Mouse (Mus musculus): ENCODE measurements around the gene Specc1l. TPM values are rescaled to one million over a fixed set of nuclear protein-coding genes. Genes with fewer than 3 reads are reported as not detected.

Specc1l gene
- polyA plus RNA-seq, 1 experiment from 2014 or later = 13.0 TPM

GRCm38 (mm10) chr10:75176494-75176893, 35.4 kb upstream of the Specc1l start:
- 62% methylated on average over 8 of the region's 8 CpGs for WGBS
- no peak for ATAC-seq
- Histone ChIP-seq H3K27ac (ENCODE audit: low read depth, low read length) (no peak overlapping the region; the same call in 1 of the 2 replicates), H3K27me3 (replicated peaks; ENCODE audit: control insufficient read depth, insufficient read depth, low read length) (no peaks in the 10 kb centered on the region), H3K9me3 (ENCODE audit: control insufficient read depth) (no peaks in the 10 kb centered on the region), H3K4me2 (replicated peaks; ENCODE audit: low read depth) (no peak overlapping the region), H3K36me3 (ENCODE audit: control insufficient read depth, insufficient read depth) (peaks cover 75% of the 10 kb centered on the region), H3K4me1 (replicated peaks; ENCODE audit: control insufficient read depth, insufficient read depth, low read length) (no peaks in the 10 kb centered on the region), H3K9ac (ENCODE audit: low read depth, low read length) (no peak overlapping the region), H3K4me3 (ENCODE audit: low read depth, low read length) (no peak overlapping the region)
- no peak for TF ChIP-seq CTCF (IDR thresholded peaks at IDR 0.05; ENCODE audit: low read depth)

DNA sequence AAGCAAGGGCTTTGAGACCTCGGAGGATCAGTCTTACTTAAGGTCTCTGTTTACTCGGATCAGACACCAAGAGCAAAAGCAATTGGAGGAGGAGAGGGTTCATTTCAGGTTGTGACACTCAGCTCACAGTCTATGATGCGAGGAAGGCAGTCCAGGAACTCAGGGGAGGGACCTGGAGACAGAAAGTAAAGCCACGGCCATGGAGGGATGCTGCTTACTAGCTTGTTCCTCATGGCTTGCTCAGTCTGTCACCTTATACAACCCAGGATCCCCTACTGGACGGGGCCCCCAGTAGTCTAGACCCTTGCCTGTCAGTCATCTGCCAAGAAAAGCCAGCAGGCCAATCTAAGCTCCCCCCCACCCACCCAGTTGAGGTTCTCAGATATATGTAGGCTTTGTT, 33.0 kb upstream of the Specc1l start:
- Histone ChIP-seq H3K27me3 (replicated peaks; ENCODE audit: control insufficient read depth, insufficient read depth, low read length) (no peaks in the 10 kb centered on the region), H3K4me3 (ENCODE audit: low read depth, low read length) (no peak overlapping the region), H3K4me2 (replicated peaks; ENCODE audit: low read depth) (no peak overlapping the region), H3K9ac (ENCODE audit: low read depth, low read length) (no peak overlapping the region), H3K9me3 (ENCODE audit: control insufficient read depth) (no peaks in the 10 kb centered on the region), H3K4me1 (replicated peaks; ENCODE audit: control insufficient read depth, insufficient read depth, low read length) (no peaks in the 10 kb centered on the region), H3K36me3 (ENCODE audit: control insufficient read depth, insufficient read depth) (peaks cover 89% of the 10 kb centered on the region), H3K27ac (ENCODE audit: low read depth, low read length) (no peak overlapping the region)
- WGBS = 93% methylated on average over 5 of the region's 5 CpGs
- no peak for ATAC-seq
- TF ChIP-seq CTCF (IDR thresholded peaks at IDR 0.05; ENCODE audit: low read depth) = no peak

- Histone ChIP-seq H3K4me2 (replicated peaks; ENCODE audit: low read depth) (no peak overlapping the region), H3K4me1 (replicated peaks; ENCODE audit: control insufficient read depth, insufficient read depth, low read length) (no peaks in the 10 kb centered on the region; the same call in 1 of the 2 replicates), H3K27ac (ENCODE audit: low read depth, low read length) (no peak overlapping the region), H3K9me3 (ENCODE audit: control insufficient read depth) (no peaks in the 10 kb centered on the region), H3K9ac (ENCODE audit: low read depth, low read length) (no peak overlapping the region), H3K36me3 (ENCODE audit: control insufficient read depth, insufficient read depth) (peaks cover 71% of the 10 kb centered on the region), H3K4me3 (ENCODE audit: low read depth, low read length) (no peak overlapping the region), H3K27me3 (replicated peaks; ENCODE audit: control insufficient read depth, insufficient read depth, low read length) (no peaks in the 10 kb centered on the region)
- peak; percentile 94 for TF ChIP-seq CTCF (IDR thresholded peaks at IDR 0.05; ENCODE audit: low read depth)
- 21% methylated on average over 14 of the region's 14 CpGs for WGBS
- ATAC-seq = peak; percentile 63
Observed at GRCm38 (mm10) chr10:75182151-75182774, 29.6 kb upstream of the Specc1l start.

GRCm38 (mm10) chr10:75184826-75185225, 27.0 kb upstream of the Specc1l start:
- no peak for ATAC-seq
- Histone ChIP-seq H3K4me1 (replicated peaks; ENCODE audit: control insufficient read depth, insufficient read depth, low read length) (no peaks in the 10 kb centered on the region; the same call in 1 of the 2 replicates), H3K9me3 (ENCODE audit: control insufficient read depth) (no peaks in the 10 kb centered on the region), H3K27me3 (replicated peaks; ENCODE audit: control insufficient read depth, insufficient read depth, low read length) (no peaks in the 10 kb centered on the region), H3K9ac (ENCODE audit: low read depth, low read length) (no peak overlapping the region), H3K4me3 (ENCODE audit: low read depth, low read length) (no peak overlapping the region), H3K4me2 (replicated peaks; ENCODE audit: low read depth) (no peak overlapping the region), H3K27ac (ENCODE audit: low read depth, low read length) (no peak overlapping the region), H3K36me3 (ENCODE audit: control insufficient read depth, insufficient read depth) (peaks cover 46% of the 10 kb centered on the region)
- no peak for TF ChIP-seq CTCF (IDR thresholded peaks at IDR 0.05; ENCODE audit: low read depth)
- WGBS = 90% methylated on average over 9 of the region's 9 CpGs

DNA sequence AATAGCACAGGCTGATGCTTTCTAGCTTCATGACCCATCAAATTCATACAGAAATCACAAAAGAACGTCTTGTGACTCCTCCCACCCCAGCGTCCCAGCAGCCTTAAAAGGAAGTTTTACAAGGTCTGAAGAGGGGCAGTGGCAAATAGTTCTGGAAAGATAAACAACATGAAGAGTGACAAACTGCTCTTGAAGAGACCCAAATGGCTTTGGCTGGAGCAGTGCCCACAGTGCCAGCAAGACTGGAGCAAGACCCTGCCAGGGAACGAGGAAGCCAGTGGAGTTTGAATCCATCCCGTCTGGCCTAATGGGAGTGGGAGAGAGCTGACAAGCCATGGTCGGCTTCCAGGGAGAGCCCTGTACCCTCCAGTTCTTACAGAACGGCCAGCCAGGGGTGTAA, 25.3 kb upstream of the Specc1l start:
- no peak for ATAC-seq
- no peak for TF ChIP-seq CTCF (IDR thresholded peaks at IDR 0.05; ENCODE audit: low read depth)
- no peak overlapping the region for H3K4me3 ChIP-seq (ENCODE audit: low read depth, low read length)
- H3K9ac ChIP-seq (ENCODE audit: low read depth, low read length) = no peak overlapping the region
- no peaks in the 10 kb centered on the region for H3K27me3 ChIP-seq (replicated peaks; ENCODE audit: control insufficient read depth, insufficient read depth, low read length)
- WGBS = 44% methylated on average over 6 of the region's 6 CpGs
- H3K27ac ChIP-seq (ENCODE audit: low read depth, low read length) = no peak overlapping the region
- peaks cover 29% of the 10 kb centered on the region for H3K36me3 ChIP-seq (ENCODE audit: control insufficient read depth, insufficient read depth)
- no peaks in the 10 kb centered on the region; the same call in 1 of the 2 replicates for H3K4me1 ChIP-seq (replicated peaks; ENCODE audit: control insufficient read depth, insufficient read depth, low read length)
- H3K9me3 ChIP-seq (ENCODE audit: control insufficient read depth) = no peaks in the 10 kb centered on the region
- no peak overlapping the region for H3K4me2 ChIP-seq (replicated peaks; ENCODE audit: low read depth)

- no peak overlapping the region for H3K27ac ChIP-seq (ENCODE audit: low read depth, low read length)
- no peak for TF ChIP-seq CTCF (IDR thresholded peaks at IDR 0.05; ENCODE audit: low read depth)
- 61% methylated on average over 8 of the region's 8 CpGs for WGBS
- no peaks in the 10 kb centered on the region for H3K27me3 ChIP-seq (replicated peaks; ENCODE audit: control insufficient read depth, insufficient read depth, low read length)
- no peak overlapping the region for H3K9ac ChIP-seq (ENCODE audit: low read depth, low read length)
- H3K4me3 ChIP-seq (ENCODE audit: low read depth, low read length) = no peak overlapping the region
- peaks cover 20% of the 10 kb centered on the region; the same call in 1 of the 2 replicates for H3K36me3 ChIP-seq (ENCODE audit: control insufficient read depth, insufficient read depth)
- no peak for ATAC-seq
- H3K9me3 ChIP-seq (ENCODE audit: control insufficient read depth) = no peaks in the 10 kb centered on the region
- H3K4me2 ChIP-seq (replicated peaks; ENCODE audit: low read depth) = no peak overlapping the region
- H3K4me1 ChIP-seq (replicated peaks; ENCODE audit: control insufficient read depth, insufficient read depth, low read length) = no peaks in the 10 kb centered on the region; the same call in 1 of the 2 replicates
Observed at GRCm38 (mm10) chr10:75187366-75188056, 24.4 kb upstream of the Specc1l start.
